Mouse (Mus musculus) liver, embryonic 11.5 days (tissue): Measurements from ENCODE around the gene Flt1. TPM values are rescaled to one million over a fixed set of nuclear protein-coding genes. Genes with fewer than 3 reads are reported as not detected.

Source experiments
- ATAC-seq: fragments of 200-750 bp; cut with Nextera tagmentation; replicated peaks from 2 replicates; pipeline ENCODE4 v1.8.0; 2017; ENCODE audit warnings: moderate number of reproducible peaks, mild to moderate bottlenecking, moderate TSS enrichment, moderate library complexity; ENCODE audit not compliant: low FRiP score
- DNase-seq: peaks from one replicate; pipeline ENCODE4 v3.0.0-alpha.2; 2017; ENCODE audit warnings: low spot score
- H3K27ac ChIP-seq: fragments of 300-500 bp; sonication (generic); 2 replicates; pipeline ENCODE4 v1.5.1; 2014; ENCODE audit warnings: mild to moderate bottlenecking, low read depth, low read length, control low read depth
- H3K27me3 ChIP-seq: fragments of 300-500 bp; sonication (generic); replicated peaks from 2 replicates; pipeline ENCODE4 v1.6.1; 2014; ENCODE audit warnings: low read length, mixed read lengths; ENCODE audit not compliant: control insufficient read depth, insufficient read depth
- H3K36me3 ChIP-seq: fragments of 300-500 bp; sonication (generic); 2 replicates; pipeline ENCODE4 v1.6.1; 2014; ENCODE audit warnings: mild to moderate bottlenecking, low read length, moderate library complexity, mixed read lengths; ENCODE audit not compliant: control insufficient read depth, insufficient read depth
- H3K4me1 ChIP-seq: fragments of 300-500 bp; sonication (generic); replicated peaks from 2 replicates; pipeline ENCODE4 v1.6.1; 2014; ENCODE audit warnings: low read length, mixed read lengths; ENCODE audit not compliant: control insufficient read depth, insufficient read depth
- H3K4me2 ChIP-seq: fragments of 300-500 bp; sonication (generic); 2 replicates; pipeline ENCODE4 v1.6.1; 2014; ENCODE audit warnings: mild to moderate bottlenecking, control low read depth, moderate library complexity
- H3K4me3 ChIP-seq: fragments of 300-500 bp; sonication (generic); 2 replicates; pipeline ENCODE4 v1.5.1; 2014; ENCODE audit warnings: low read depth, low read length, control low read depth
- H3K9ac ChIP-seq: fragments of 300-500 bp; sonication (generic); 2 replicates; pipeline ENCODE4 v1.6.1; 2014; ENCODE audit warnings: low read depth, low read length, control low read depth
- H3K9me3 ChIP-seq: fragments of 300-500 bp; sonication (generic); 2 replicates; pipeline ENCODE4 v1.6.1; 2016; ENCODE audit warnings: low read length, inconsistent platforms, mixed read lengths; ENCODE audit not compliant: control insufficient read depth
- WGBS: fragments of 180-500 bp; shearing (Covaris S2); extraction: QIAGEN DNeasy Blood & Tissue Kit; methylation state at CpG from one replicate; pipeline ENCODE4 v1.1.7; 2014; 5-methylcytosine and 5-hydroxymethylcytosine counted together
- polyA plus RNA-seq: library from polyadenylated mRNA; unstranded; fragments of >200 nt; fragmentation: Nextera tagmentation; extraction: Ambion mirVana; gene quantifications from 2 replicates; pipeline ENCODE4 v1.2.1, GENCODE M21; 2014

Flt1 gene
- polyA plus RNA-seq, 1 experiment from 2014 or later = 11.5 TPM

GRCm38 (mm10) chr5:147589814-147590213 lies 136.0 kb downstream of the Flt1 start:
- no peak overlapping the region for H3K4me3 ChIP-seq
- WGBS = 60% methylated on average over 12 of the region's 12 CpGs
- H3K36me3 ChIP-seq = no peaks in the 10 kb centered on the region
- no peaks in the 10 kb centered on the region for H3K27me3 ChIP-seq
- H3K4me1 ChIP-seq = no peaks in the 10 kb centered on the region
- no peak overlapping the region for H3K27ac ChIP-seq
- H3K4me2 ChIP-seq = no peak overlapping the region
- DNase-seq (no peak), ATAC-seq (no peak)
- no peak overlapping the region for H3K9ac ChIP-seq
- no peaks in the 10 kb centered on the region for H3K9me3 ChIP-seq

- Histone ChIP-seq H3K4me2 (no peak overlapping the region), H3K4me3 (no peak overlapping the region), H3K9me3 (no peaks in the 10 kb centered on the region), H3K4me1 (no peaks in the 10 kb centered on the region), H3K27ac (no peak overlapping the region), H3K27me3 (no peaks in the 10 kb centered on the region; the same call in 1 of the 2 replicates), H3K36me3 (no peaks in the 10 kb centered on the region), H3K9ac (no peak overlapping the region)
- ATAC-seq (no peak), DNase-seq (no peak)
- WGBS = 68% methylated on average over 1 of the region's 1 CpGs
Measured at GRCm38 (mm10) chr5:147585070-147585469, 140.7 kb downstream of the Flt1 start.

DNA sequence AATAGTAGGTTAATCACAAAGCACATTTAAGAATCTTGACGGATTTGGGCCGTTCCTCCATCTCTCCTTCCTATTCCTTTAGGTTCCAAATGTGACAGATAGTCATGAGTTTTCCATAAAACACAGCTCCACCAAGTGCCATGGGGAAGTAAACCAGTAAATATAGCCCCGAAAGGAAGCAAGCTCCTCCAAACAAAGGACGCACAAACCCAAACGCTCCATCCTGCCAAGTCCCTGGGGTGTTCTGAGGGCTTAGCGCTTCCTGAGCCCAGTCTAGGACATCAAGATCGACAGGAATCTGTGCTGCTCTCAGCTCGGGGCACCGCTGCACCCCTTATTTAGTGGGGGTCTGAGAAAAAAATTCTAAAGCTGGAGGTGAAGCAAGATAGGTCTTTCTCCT lies 141.2 kb downstream of the Flt1 start:
- Histone ChIP-seq H3K27ac (no peak overlapping the region), H3K4me2 (no peak overlapping the region), H3K27me3 (no peaks in the 10 kb centered on the region; the same call in 1 of the 2 replicates), H3K9ac (no peak overlapping the region), H3K36me3 (no peaks in the 10 kb centered on the region), H3K4me1 (no peaks in the 10 kb centered on the region), H3K9me3 (no peaks in the 10 kb centered on the region), H3K4me3 (no peak overlapping the region)
- no peak for ATAC-seq
- no peak for DNase-seq
- WGBS = 65% methylated on average over 9 of the region's 9 CpGs

GRCm38 (mm10) chr5:147583702-147584298 lies 142.0 kb downstream of the Flt1 start:
- Histone ChIP-seq H3K36me3 (no peaks in the 10 kb centered on the region), H3K4me1 (no peaks in the 10 kb centered on the region), H3K4me2 (no peak overlapping the region), H3K27me3 (no peaks in the 10 kb centered on the region; the same call in 1 of the 2 replicates), H3K9me3 (no peaks in the 10 kb centered on the region), H3K27ac (no peak overlapping the region), H3K9ac (no peak overlapping the region), H3K4me3 (no peak overlapping the region)
- WGBS = 44% methylated on average over 14 of the region's 14 CpGs
- ATAC-seq = no peak
- DNase-seq = peak; percentile 74

DNA sequence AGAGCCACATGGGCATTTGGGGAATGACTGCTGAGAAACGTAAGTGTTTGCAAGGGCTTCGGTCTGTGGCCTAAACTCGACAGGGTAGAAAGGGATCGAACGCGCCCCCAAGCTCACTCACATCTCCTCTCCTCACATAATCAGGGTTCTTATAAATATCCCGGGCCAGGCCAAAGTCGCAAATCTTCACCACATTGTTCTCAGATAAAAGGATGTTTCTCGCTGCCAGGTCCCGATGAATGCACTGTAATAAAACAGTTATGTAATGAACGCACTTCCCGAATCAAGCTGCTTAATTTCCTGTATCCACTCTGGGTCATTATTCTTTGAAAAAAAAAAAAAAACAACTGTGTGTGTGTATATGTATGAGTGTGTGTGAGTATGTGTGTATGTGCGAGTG lies 145.6 kb downstream of the Flt1 start:
- no peak overlapping the region for H3K4me3 ChIP-seq
- no peaks in the 10 kb centered on the region for H3K36me3 ChIP-seq
- no peak overlapping the region for H3K4me2 ChIP-seq
- no peak overlapping the region for H3K27ac ChIP-seq
- H3K4me1 ChIP-seq = no peaks in the 10 kb centered on the region
- H3K9me3 ChIP-seq = no peaks in the 10 kb centered on the region
- H3K27me3 ChIP-seq = no peaks in the 10 kb centered on the region; the same call in 1 of the 2 replicates
- ATAC-seq (no peak), DNase-seq (no peak)
- no peak overlapping the region for H3K9ac ChIP-seq
- WGBS = 89% methylated on average over 13 of the region's 13 CpGs

DNA sequence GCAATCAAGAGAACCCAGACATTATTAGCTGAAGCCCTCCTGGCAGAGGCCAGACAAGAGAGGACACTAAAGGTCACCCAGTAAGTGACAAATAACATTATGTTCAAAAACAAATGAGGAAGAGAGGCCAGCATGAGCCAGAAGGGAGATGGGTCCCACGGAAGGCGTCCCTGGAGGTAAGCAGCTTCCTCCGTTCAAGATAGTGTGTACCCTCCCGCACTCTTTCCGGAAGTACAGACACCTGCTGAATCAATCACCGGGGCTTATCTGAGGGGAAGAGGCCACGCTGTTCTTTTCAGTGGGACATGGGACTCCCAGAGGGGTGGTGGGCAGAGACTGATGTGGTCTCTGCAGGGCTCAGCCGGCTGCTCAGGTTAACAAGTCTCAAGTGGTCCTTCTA lies 146.1 kb downstream of the Flt1 start:
- no peak for ATAC-seq
- WGBS = 70% methylated on average over 8 of the region's 8 CpGs
- no peak overlapping the region for H3K4me3 ChIP-seq

DNA sequence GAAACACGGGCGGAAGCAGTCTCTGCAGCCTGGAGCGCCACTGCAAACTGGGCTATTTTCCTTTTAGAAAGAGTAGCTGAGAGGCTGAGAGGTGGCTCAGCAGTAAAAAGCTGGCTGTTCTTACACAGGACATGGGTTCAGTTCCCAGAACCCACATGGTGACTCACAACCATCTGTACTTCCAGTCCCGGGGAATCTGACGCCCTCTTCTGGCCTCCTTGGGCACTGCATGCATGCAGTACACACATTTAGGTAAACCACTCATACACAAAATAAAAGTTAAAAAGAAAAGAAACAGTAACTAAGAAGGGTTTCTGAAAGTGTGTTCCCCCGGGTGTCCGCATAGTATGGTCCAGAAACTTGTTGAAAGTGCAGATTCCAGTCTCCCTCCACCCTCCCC lies 146.7 kb downstream of the Flt1 start:
- Histone ChIP-seq H3K4me1 (no peaks in the 10 kb centered on the region), H3K9ac (no peak overlapping the region), H3K4me3 (no peak overlapping the region), H3K27ac (no peak overlapping the region), H3K9me3 (no peaks in the 10 kb centered on the region), H3K36me3 (no peaks in the 10 kb centered on the region), H3K4me2 (no peak overlapping the region), H3K27me3 (no peaks in the 10 kb centered on the region; the same call in 1 of the 2 replicates)
- DNase-seq = no peak
- WGBS = 85% methylated on average over 7 of the region's 7 CpGs
- ATAC-seq = no peak

More for the DNA sequence above, 146.1 kb downstream of the Flt1 start:
- no peaks in the 10 kb centered on the region for H3K4me1 ChIP-seq
- H3K27ac ChIP-seq = no peak overlapping the region
- no peaks in the 10 kb centered on the region for H3K9me3 ChIP-seq
- no peaks in the 10 kb centered on the region; the same call in 1 of the 2 replicates for H3K27me3 ChIP-seq
- H3K36me3 ChIP-seq = no peaks in the 10 kb centered on the region
- DNase-seq = no peak
- no peak overlapping the region for H3K4me2 ChIP-seq
- no peak overlapping the region for H3K9ac ChIP-seq

DNA sequence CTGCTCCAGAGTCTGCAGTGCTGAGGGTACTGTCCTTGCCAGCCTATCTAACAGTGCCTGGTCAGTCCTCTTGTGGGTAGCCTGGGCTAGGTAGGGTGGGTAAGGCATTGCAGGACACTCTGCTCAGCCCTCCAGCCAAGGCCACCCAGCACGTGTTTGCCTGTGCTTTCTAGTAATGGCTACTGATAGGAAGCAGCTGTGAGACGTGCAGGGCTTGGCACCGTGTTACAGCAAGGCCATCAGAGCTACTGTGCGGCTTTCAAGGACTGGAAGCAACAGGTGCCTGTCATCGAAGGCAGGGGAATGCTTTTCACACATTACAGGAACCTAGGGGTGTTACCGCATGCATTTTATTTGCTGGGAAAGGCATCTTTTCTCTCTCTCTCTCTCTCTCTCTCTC lies 148.8 kb downstream of the Flt1 start:
- Histone ChIP-seq H3K4me1 (0 out of 2 replicates have a peak, but pooled peaks cover 4% of the 10 kb centered on the region), H3K9ac (no peak overlapping the region), H3K27me3 (no peaks in the 10 kb centered on the region), H3K9me3 (no peaks in the 10 kb centered on the region), H3K36me3 (no peaks in the 10 kb centered on the region), H3K4me3 (no peak overlapping the region), H3K4me2 (no peak overlapping the region), H3K27ac (no peak overlapping the region)
- ATAC-seq (no peak), DNase-seq (no peak)
- WGBS = 65% methylated on average over 6 of the region's 6 CpGs

GRCm38 (mm10) chr5:147574517-147574916 lies 151.3 kb downstream of the Flt1 start:
- Histone ChIP-seq H3K4me1 (0 out of 2 replicates have a peak, but pooled peaks cover 4% of the 10 kb centered on the region), H3K9ac (no peak overlapping the region), H3K9me3 (no peaks in the 10 kb centered on the region), H3K4me2 (no peak overlapping the region), H3K27ac (no peak overlapping the region), H3K4me3 (no peak overlapping the region), H3K27me3 (no peaks in the 10 kb centered on the region), H3K36me3 (no peaks in the 10 kb centered on the region)
- DNase-seq = no peak
- peak; percentile 68 for ATAC-seq
- 39% methylated on average over 8 of the region's 8 CpGs for WGBS
